Mouse (Mus musculus) CH12.LX (cell line): ENCODE results near the gene Ntan1. TPM values are rescaled to one million over a fixed set of nuclear protein-coding genes. Genes with fewer than 3 reads are reported as not detected.

Experiments
- DNase-seq: peaks from one replicate; pipeline ENCODE4 v3.0.0-alpha.2; 2013; ENCODE audit errors: extremely low read depth
- H3K27ac ChIP-seq: 2 replicates; pipeline ENCODE4 v1.5.1; 2012; ENCODE audit warnings: low read depth, mild to moderate bottlenecking, control low read depth, moderate library complexity; ENCODE audit not compliant: insufficient read depth
- H3K27me3 ChIP-seq: replicated peaks from 2 replicates; pipeline ENCODE3; 2012; ENCODE audit warnings: inconsistent platforms
- H3K36me3 ChIP-seq, 2 experiments: replicated peaks in 1 of 2; 2 replicates each; pipeline versions ENCODE3 to v1.6.1; 2012; ENCODE audit warnings: inconsistent platforms in 1 of 2, low read length in 1 of 2, mild to moderate bottlenecking in 1 of 2, mixed read lengths in 1 of 2, moderate library complexity in 1 of 2; ENCODE audit not compliant: control insufficient read depth in 1 of 2, insufficient read depth in 1 of 2
- H3K4me1 ChIP-seq, 2 experiments: 2 replicates each; pipeline ENCODE4 v1.6.1; 2012; ENCODE audit warnings: inconsistent platforms in 1 of 2, moderate library complexity in 1 of 2; ENCODE audit not compliant: insufficient read depth in 2 of 2, control insufficient read depth in 1 of 2
- H3K4me2 ChIP-seq: 2 replicates; pipeline ENCODE4 v1.6.1; 2012; ENCODE audit warnings: low read depth, mild to moderate bottlenecking, control low read depth; ENCODE audit not compliant: poor library complexity, insufficient read depth, severe bottlenecking
- H3K4me3 ChIP-seq, 3 experiments: fragments of 150-350 bp in 1 of 3; sonication (generic) in 1 of 3; replicated peaks in 1 of 3; 2 replicates each; pipeline versions ENCODE3 to v1.5.1; 2011 to 2012; ENCODE audit warnings: low read depth in 2 of 3, low read length in 2 of 3, mild to moderate bottlenecking in 2 of 3, moderate library complexity in 2 of 3, control low read depth in 1 of 3, improper control_type of control experiment in 1 of 3, inconsistent platforms in 1 of 3, mixed read lengths in 1 of 3; ENCODE audit not compliant: poor library complexity in 1 of 3
- H3K79me2 ChIP-seq: replicated peaks from 2 replicates; pipeline ENCODE4 v1.6.1; 2012; ENCODE audit warnings: mild to moderate bottlenecking, moderate library complexity; ENCODE audit not compliant: control insufficient read depth, poor library complexity, insufficient read depth, severe bottlenecking; ENCODE audit errors: extremely low read depth
- H3K9ac ChIP-seq: 2 replicates; pipeline ENCODE4 v1.6.1; 2012; ENCODE audit warnings: low read depth, mild to moderate bottlenecking, control low read depth, moderate library complexity; ENCODE audit not compliant: insufficient read depth
- H3K9me3 ChIP-seq: replicated peaks from 2 replicates; pipeline ENCODE3; 2012; ENCODE audit warnings: low read length, inconsistent platforms, mixed read lengths
- CHD1 ChIP-seq: IDR thresholded peaks from 2 replicates; pipeline ENCODE4 v1.6.1; 2012; ENCODE audit warnings: low read depth, low read length, improper control_type of control experiment, inconsistent platforms
- CTCF ChIP-seq, 2 experiments: IDR thresholded peaks in 1 of 2; conservative IDR thresholded peaks in 1 of 2; 2 replicates each; pipeline ENCODE4 v1.5.1; 2011 to 2012; ENCODE audit warnings: low read depth in 2 of 2, low read length in 2 of 2, improper control_type of control experiment in 1 of 2, inconsistent platforms in 1 of 2, mild to moderate bottlenecking in 1 of 2, moderate library complexity in 1 of 2
- E2F4 ChIP-seq: IDR thresholded peaks from 2 replicates; pipeline ENCODE4 v1.6.1; 2011; ENCODE audit warnings: low read depth, low read length, improper control_type of control experiment; ENCODE audit not compliant: insufficient replicate concordance
- EP300 ChIP-seq: IDR thresholded peaks from 2 replicates; pipeline ENCODE4 v1.6.1; 2011; ENCODE audit warnings: low read length, improper control_type of control experiment
- ETS1 ChIP-seq: conservative IDR thresholded peaks from 2 replicates; pipeline ENCODE4 v1.6.1; 2012; ENCODE audit warnings: low read depth, mild to moderate bottlenecking, inconsistent platforms, low read length, improper control_type of control experiment, moderate library complexity
- HCFC1 ChIP-seq: IDR thresholded peaks from 2 replicates; pipeline ENCODE4 v1.6.1; 2012; ENCODE audit warnings: low read depth, mild to moderate bottlenecking, inconsistent platforms, low read length, improper control_type of control experiment
- IRF4 ChIP-seq: IDR thresholded peaks from 2 replicates; pipeline ENCODE4 v1.6.1; 2014; ENCODE audit warnings: low read depth, mild to moderate bottlenecking, inconsistent platforms, low read length, improper control_type of control experiment
- JUN ChIP-seq: IDR thresholded peaks from 2 replicates; pipeline ENCODE4 v1.6.1; 2011; ENCODE audit warnings: low read depth, mild to moderate bottlenecking, low read length, improper control_type of control experiment, moderate library complexity; ENCODE audit not compliant: insufficient read depth
- JUND ChIP-seq: conservative IDR thresholded peaks from 2 replicates; pipeline ENCODE4 v1.6.1; 2011; ENCODE audit warnings: low read depth, low read length, improper control_type of control experiment
- MAFK ChIP-seq: IDR thresholded peaks from 2 replicates; pipeline ENCODE4 v1.6.1; 2011; ENCODE audit warnings: low read length, improper control_type of control experiment; ENCODE audit not compliant: insufficient replicate concordance
- MAZ ChIP-seq: IDR thresholded peaks from 2 replicates; pipeline ENCODE4 v1.6.1; 2012; ENCODE audit warnings: low read depth, mild to moderate bottlenecking, inconsistent platforms, low read length, improper control_type of control experiment, moderate library complexity
- MEF2A ChIP-seq: IDR thresholded peaks from 2 replicates; pipeline ENCODE4 v1.6.1; 2014; ENCODE audit warnings: low read depth, mild to moderate bottlenecking, inconsistent platforms, low read length, improper control_type of control experiment, borderline replicate concordance
- MXI1 ChIP-seq: IDR thresholded peaks from 2 replicates; pipeline ENCODE4 v1.6.1; 2011; ENCODE audit warnings: mild to moderate bottlenecking, low read depth, low read length, improper control_type of control experiment
- NRF1 ChIP-seq: IDR thresholded peaks from 2 replicates; pipeline ENCODE4 v1.6.1; 2014; ENCODE audit warnings: low read depth, mild to moderate bottlenecking, inconsistent platforms, low read length, improper control_type of control experiment, moderate library complexity
- POLR2AphosphoS2 ChIP-seq: IDR thresholded peaks from 2 replicates; pipeline ENCODE4 v1.6.1; 2011; ENCODE audit warnings: low read depth, low read length, improper control_type of control experiment
- RAD21 ChIP-seq: IDR thresholded peaks from 2 replicates; pipeline ENCODE4 v1.6.1; 2011; ENCODE audit warnings: low read depth, mild to moderate bottlenecking, low read length, improper control_type of control experiment, moderate library complexity
- RCOR1 ChIP-seq: conservative IDR thresholded peaks from 2 replicates; pipeline ENCODE4 v1.6.1; 2012; ENCODE audit warnings: low read depth, mild to moderate bottlenecking, inconsistent platforms, low read length, improper control_type of control experiment
- SMC3 ChIP-seq: IDR thresholded peaks from 2 replicates; pipeline ENCODE4 v1.6.1; 2011; ENCODE audit warnings: low read depth, low read length, improper control_type of control experiment
- TBP ChIP-seq: conservative IDR thresholded peaks from 2 replicates; pipeline ENCODE4 v1.6.1; 2011; ENCODE audit warnings: low read depth, low read length, improper control_type of control experiment
- TCF12 ChIP-seq: IDR thresholded peaks from 2 replicates; pipeline ENCODE4 v1.6.1; 2014; ENCODE audit warnings: low read depth, mild to moderate bottlenecking, inconsistent platforms, low read length, improper control_type of control experiment
- UBTF ChIP-seq: IDR thresholded peaks from 2 replicates; pipeline ENCODE4 v1.6.1; 2012; ENCODE audit warnings: low read depth, mild to moderate bottlenecking, inconsistent platforms, low read length, improper control_type of control experiment, moderate library complexity
- USF2 ChIP-seq: conservative IDR thresholded peaks from 2 replicates; pipeline ENCODE4 v1.6.1; 2011; ENCODE audit warnings: low read depth, low read length, improper control_type of control experiment
- ZNF384 ChIP-seq: IDR thresholded peaks from 2 replicates; pipeline ENCODE4 v1.6.1; 2012; ENCODE audit warnings: low read depth, low read length, improper control_type of control experiment, inconsistent platforms
- dilution Hi-C: fragments of 300-500 bp; cut with MboI; formaldehyde crosslinking; loops from 2 replicates; pipeline ENCODE4 v1.14.3; 2020; ENCODE audit warnings: low sequenced_read_pairs; ENCODE audit not compliant: extremely low pct_unique_long_range_greater_than_20kb, extremely low pct_ligation_motif_present
- in situ Hi-C: fragments of 300-500 bp; cut with MboI; formaldehyde crosslinking; loops from 3 replicates; pipeline ENCODE4 v1.14.3; 2019; ENCODE audit warnings: low sequenced_read_pairs, low pct_ligation_motif_present, low pct_unique_long_range_greater_than_20kb, mixed read lengths
- polyA plus RNA-seq: library from polyadenylated mRNA; unstranded; fragments of >175 nt; gene quantifications from 2 replicates; pipeline ENCODE4 v1.2.1, GENCODE M21; 2012; ENCODE audit warnings: low read depth; ENCODE audit not compliant: insufficient read length
- total RNA-seq, 2 experiments: library from RNA; depleted of rRNA; stranded (reverse); fragments of 300-350 nt in 1 of 2; fragments of >200 nt in 1 of 2; gene quantifications; 2 replicates each; pipeline ENCODE4 v1.2.3; 2012 to 2014

The Ntan1 gene
- total and polyA plus RNA-seq, 3 experiments, result 57.3 to 111 (median 71.3) TPM

DNA sequence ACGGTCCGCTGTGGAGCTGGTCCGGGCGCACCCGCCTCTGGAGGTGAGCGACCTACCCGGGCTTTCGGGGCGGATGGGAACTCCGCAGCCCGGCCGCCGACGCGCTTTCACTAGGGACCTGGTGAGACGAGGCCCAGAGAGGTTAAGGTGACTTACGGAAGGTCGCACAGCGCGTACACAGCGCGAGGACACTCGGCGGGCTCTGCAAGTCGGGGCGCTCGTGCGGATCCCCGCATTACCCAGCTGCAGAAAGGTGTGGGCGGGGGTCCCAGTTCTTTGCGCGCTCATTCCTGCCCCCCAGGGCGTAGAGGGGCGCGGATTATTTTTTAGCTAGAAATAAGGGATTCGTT, 724 bp downstream of the Ntan1 start:
- H3K4me2 ChIP-seq, result peak overlapping the region; percentile 72
- in situ Hi-C loops (no loop called here), dilution Hi-C loops (no loop called here)
- H3K36me3 ChIP-seq, result peaks cover 13 to 44% of the 10 kb centered on the region in 2 experiments
- H3K9me3 ChIP-seq, result peaks cover 3% of the 10 kb centered on the region
- no peak for DNase-seq
- no peaks in the 10 kb centered on the region for H3K27me3 ChIP-seq
- peaks cover 0 to 39% of the 10 kb centered on the region in 2 experiments; a peak in 2 of 4 replicates for H3K4me1 ChIP-seq
- H3K27ac ChIP-seq, result no peak overlapping the region
- TF ChIP-seq JUN (no peak), HCFC1 (no peak), UBTF (0 out of 2 replicates have a peak, but pooled peaks have one; percentile 54), CHD1 (0 out of 2 replicates have a peak, but pooled peaks have one; percentile 67), RCOR1 (0 out of 2 replicates have a peak, but pooled peaks have one; percentile 72), MAZ (0 out of 2 replicates have a peak, but pooled peaks have one; percentile 25), TBP (no peak), POLR2AphosphoS2 (no peak), EP300 (no peak), IRF4 (no peak), SMC3 (0 out of 2 replicates have a peak, but pooled peaks have one; percentile 2), CTCF (conservative IDR thresholded peaks at IDR 0.05 in 1 of 2, IDR thresholded peaks at IDR 0.05 in 1 of 2; ENCODE audit: low read depth in 2 of 2, low read length in 2 of 2) (no peak), E2F4 (no peak), MXI1 (peak; percentile 35; the same call in 1 of the 2 replicates), MEF2A (0 out of 2 replicates have a peak, but pooled peaks have one; percentile 3), USF2 (no peak), JUND (no peak), ETS1 (no peak; the same call in 1 of the 2 replicates)
- peak overlapping the region; percentile 58 for H3K9ac ChIP-seq
- H3K79me2 ChIP-seq, result no peaks in the 10 kb centered on the region
- peak overlapping the region; percentile 64 to 80 (median 70) for H3K4me3 ChIP-seq

DNA sequence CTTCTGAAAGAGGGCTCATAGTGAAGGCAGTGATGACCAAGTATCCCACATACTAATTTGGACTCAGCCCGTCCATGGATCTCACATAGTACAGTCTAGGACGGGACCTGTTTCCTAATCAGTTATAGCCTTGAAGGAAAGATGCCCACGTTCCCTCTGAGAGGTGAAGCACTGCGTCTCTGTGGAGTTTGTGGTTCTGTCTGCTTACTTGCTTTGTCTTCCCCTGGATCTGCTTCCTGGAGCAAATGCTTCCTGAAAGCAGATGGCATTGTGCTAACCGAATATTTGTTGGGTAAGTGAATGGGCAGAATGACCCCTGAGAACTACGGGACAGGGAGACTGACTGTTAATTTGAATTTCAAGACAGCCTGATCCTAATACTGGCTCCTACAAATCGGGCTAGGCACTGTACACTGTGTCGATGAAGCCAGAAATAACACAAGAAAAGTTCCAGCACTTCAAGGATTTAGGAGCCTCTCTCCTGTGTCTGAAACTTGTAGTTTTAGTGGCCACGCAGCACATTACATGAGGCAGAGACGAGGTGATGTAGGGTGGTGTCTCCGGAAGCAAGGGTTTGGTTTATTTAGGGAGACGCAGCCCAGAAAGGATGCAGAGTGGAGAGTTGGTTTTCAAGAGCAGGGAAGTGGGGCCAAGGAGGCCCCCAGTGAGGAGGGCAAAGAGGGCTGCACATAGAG, 1.3 kb downstream of the Ntan1 start:
- peaks cover 3% of the 10 kb centered on the region for H3K9me3 ChIP-seq
- in situ Hi-C loops, result no loop called here
- H3K36me3 ChIP-seq, result peaks cover 13 to 42% of the 10 kb centered on the region in 2 experiments
- H3K79me2 ChIP-seq, result no peaks in the 10 kb centered on the region
- peak overlapping the region; percentile 58 for H3K9ac ChIP-seq
- no peaks in the 10 kb centered on the region for H3K27me3 ChIP-seq
- H3K27ac ChIP-seq, result no peak overlapping the region
- TF ChIP-seq E2F4 (no peak), UBTF (no peak), ZNF384 (no peak), JUND (no peak), SMC3 (no peak), TCF12 (no peak), MAFK (no peak), RAD21 (no peak), ETS1 (no peak), TBP (no peak), NRF1 (no peak), JUN (no peak)
- TF ChIP-seq, all 38 proteins: peak for 0
- H3K4me3 ChIP-seq, result peak overlapping the region; percentile 64 to 80 (median 70)
- dilution Hi-C loops, result no loop called here
- H3K4me2 ChIP-seq, result peak overlapping the region; percentile 72
- DNase-seq, result no peak
- H3K4me1 ChIP-seq, result peaks cover 0 to 35% of the 10 kb centered on the region in 2 experiments; a peak in 2 of 4 replicates
